Mouse (Mus musculus): Measurements from ENCODE around the gene Rfesd. TPM values are rescaled to one million over a fixed set of nuclear protein-coding genes. Genes with fewer than 3 reads are reported as not detected.

The Rfesd gene
- polyA plus RNA-seq, 1 experiment from 2014 or later = 120 TPM

DNA sequence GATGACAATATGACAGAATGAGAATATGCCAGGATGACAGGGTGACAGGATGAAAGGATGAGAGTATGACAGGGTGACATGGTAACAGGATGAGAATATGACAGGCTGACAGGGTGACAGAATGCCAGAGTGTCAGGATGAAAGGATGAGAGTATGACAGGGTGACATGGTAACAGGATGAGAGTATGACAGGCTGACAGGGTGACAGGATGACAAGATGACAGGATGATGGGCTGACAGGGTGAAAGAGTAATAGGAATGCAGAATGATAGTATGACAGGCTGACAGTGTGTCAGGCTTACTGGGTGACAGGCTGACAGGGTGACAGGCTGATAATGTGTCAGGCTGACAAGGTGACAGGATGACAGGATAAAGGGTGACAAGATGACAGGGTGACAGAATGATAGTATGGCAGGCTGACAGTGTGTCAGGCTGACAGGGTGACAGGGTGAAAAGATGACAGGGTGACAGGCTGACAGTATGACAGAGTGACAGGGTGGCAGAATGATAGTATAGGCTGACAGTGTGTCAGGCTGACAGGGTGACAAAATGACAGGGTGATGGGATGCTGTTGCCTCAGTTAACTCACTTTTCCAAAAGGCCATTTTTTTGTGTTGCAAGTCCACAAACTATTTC, 63.0 kb downstream of the Rfesd start:
- no peak overlapping the region for H3K4me3 ChIP-seq (ENCODE audit: low read depth, low read length)

More for the DNA sequence above, 63.0 kb downstream of the Rfesd start:
- H3K27ac ChIP-seq (ENCODE audit: low read length) = no peak overlapping the region
- no peak overlapping the region for H3K4me2 ChIP-seq (ENCODE audit: low read depth, low read length)
- H3K9me3 ChIP-seq (replicated peaks; ENCODE audit: control insufficient read depth, low read length) = no peaks in the 10 kb centered on the region
- H3K9ac ChIP-seq (ENCODE audit: low read depth, low read length) = no peak overlapping the region
- no peaks in the 10 kb centered on the region for H3K4me1 ChIP-seq (ENCODE audit: control insufficient read depth, low read depth, low read length)
- ATAC-seq (ENCODE audit: low read depth) = no peak
- H3K36me3 ChIP-seq (ENCODE audit: control insufficient read depth, insufficient read depth) = no peaks in the 10 kb centered on the region
- no peaks in the 10 kb centered on the region for H3K27me3 ChIP-seq (ENCODE audit: control insufficient read depth, insufficient read depth, low read depth, low read length)

Other genes with a start within 250 kb of the Rfesd start
- 44.7 and 49.9 TPM in 2 replicates for gene Glrx, start 178.9 kb downstream of the Rfesd start, polyA plus RNA-seq (2015; fragmentation: Nextera tagmentation; extraction: Ambion mirVana)
- 3.6 and 4.0 TPM in 2 replicates for gene Rhobtb3, start 74.8 kb downstream of the Rfesd start, polyA plus RNA-seq (2015; fragmentation: Nextera tagmentation; extraction: Ambion mirVana)
- 0.47 and 0.49 TPM in 2 replicates for gene Spata9, start 51.6 kb downstream of the Rfesd start, polyA plus RNA-seq (2015; fragmentation: Nextera tagmentation; extraction: Ambion mirVana)
- gene Gpr150, start 38.3 kb upstream of the Rfesd start, polyA plus RNA-seq (2015; fragmentation: Nextera tagmentation; extraction: Ambion mirVana) = 1.8 TPM in 2 replicates
- 2.5 and 2.9 TPM in 2 replicates for gene Arsk, start 79.9 kb upstream of the Rfesd start, polyA plus RNA-seq (2015; fragmentation: Nextera tagmentation; extraction: Ambion mirVana)
- 4.3 and 5.1 TPM in 2 replicates for gene Ttc37, start 80.0 kb upstream of the Rfesd start, polyA plus RNA-seq (2015; fragmentation: Nextera tagmentation; extraction: Ambion mirVana)

Data from liver, embryonic 16.5 days (tissue).